Mouse (Mus musculus) hindbrain, embryonic 16.5 days (tissue): Measurements from ENCODE around the gene Inafm2. TPM values are rescaled to one million over a fixed set of nuclear protein-coding genes. Genes with fewer than 3 reads are reported as not detected.

ENCODE experiments used
- ATAC-seq: fragments of 200-750 bp; cut with Nextera tagmentation; 2 replicates; pipeline ENCODE4 v1.8.0; 2017; ENCODE audit warnings: moderate TSS enrichment, moderate library complexity
- H3K27ac ChIP-seq: fragments of 300-500 bp; sonication (generic); 2 replicates; pipeline ENCODE4 v1.5.1; 2014; ENCODE audit warnings: low read depth, mild to moderate bottlenecking, control low read depth, low read length, moderate library complexity
- H3K27me3 ChIP-seq: fragments of 300-500 bp; sonication (generic); replicated peaks from 2 replicates; pipeline ENCODE4 v1.6.1; 2014; ENCODE audit warnings: low read length; ENCODE audit not compliant: control insufficient read depth, insufficient read depth
- H3K36me3 ChIP-seq: fragments of 300-500 bp; sonication (generic); 2 replicates; pipeline ENCODE4 v1.6.1; 2014; ENCODE audit warnings: mild to moderate bottlenecking, low read length, moderate library complexity, mixed read lengths; ENCODE audit not compliant: control insufficient read depth, insufficient read depth
- H3K4me1 ChIP-seq: fragments of 300-500 bp; sonication (generic); 2 replicates; pipeline ENCODE4 v1.6.1; 2014; ENCODE audit warnings: low read depth, low read length; ENCODE audit not compliant: control insufficient read depth, insufficient read depth
- H3K4me2 ChIP-seq: fragments of 300-500 bp; sonication (generic); 2 replicates; pipeline ENCODE4 v1.6.1; 2014; ENCODE audit warnings: mild to moderate bottlenecking, low read length, control low read depth, moderate library complexity
- H3K4me3 ChIP-seq: fragments of 300-500 bp; sonication (generic); 2 replicates; pipeline ENCODE4 v1.5.1; 2014; ENCODE audit warnings: mild to moderate bottlenecking, low read length, control low read depth, moderate library complexity
- H3K9ac ChIP-seq: fragments of 300-500 bp; sonication (generic); 2 replicates; pipeline ENCODE4 v1.6.1; 2014; ENCODE audit warnings: low read depth, mild to moderate bottlenecking, control low read depth, low read length, moderate library complexity
- H3K9me3 ChIP-seq: fragments of 300-500 bp; sonication (generic); 2 replicates; pipeline ENCODE4 v1.6.1; 2014; ENCODE audit warnings: mild to moderate bottlenecking, low read length, moderate library complexity; ENCODE audit not compliant: control insufficient read depth
- WGBS: fragments of 180-500 bp; shearing (Covaris S2); extraction: QIAGEN DNeasy Blood & Tissue Kit; methylation state at CpG from one replicate; pipeline ENCODE4 v1.1.7; 2014; 5-methylcytosine and 5-hydroxymethylcytosine counted together
- polyA plus RNA-seq: library from polyadenylated mRNA; unstranded; fragments of >200 nt; fragmentation: Nextera tagmentation; extraction: Ambion mirVana; gene quantifications from 2 replicates; pipeline ENCODE4 v1.2.1, GENCODE M21; 2015

Gene Inafm2
- polyA plus RNA-seq, 1 experiment from 2014 or later, result 20.4 TPM

DNA sequence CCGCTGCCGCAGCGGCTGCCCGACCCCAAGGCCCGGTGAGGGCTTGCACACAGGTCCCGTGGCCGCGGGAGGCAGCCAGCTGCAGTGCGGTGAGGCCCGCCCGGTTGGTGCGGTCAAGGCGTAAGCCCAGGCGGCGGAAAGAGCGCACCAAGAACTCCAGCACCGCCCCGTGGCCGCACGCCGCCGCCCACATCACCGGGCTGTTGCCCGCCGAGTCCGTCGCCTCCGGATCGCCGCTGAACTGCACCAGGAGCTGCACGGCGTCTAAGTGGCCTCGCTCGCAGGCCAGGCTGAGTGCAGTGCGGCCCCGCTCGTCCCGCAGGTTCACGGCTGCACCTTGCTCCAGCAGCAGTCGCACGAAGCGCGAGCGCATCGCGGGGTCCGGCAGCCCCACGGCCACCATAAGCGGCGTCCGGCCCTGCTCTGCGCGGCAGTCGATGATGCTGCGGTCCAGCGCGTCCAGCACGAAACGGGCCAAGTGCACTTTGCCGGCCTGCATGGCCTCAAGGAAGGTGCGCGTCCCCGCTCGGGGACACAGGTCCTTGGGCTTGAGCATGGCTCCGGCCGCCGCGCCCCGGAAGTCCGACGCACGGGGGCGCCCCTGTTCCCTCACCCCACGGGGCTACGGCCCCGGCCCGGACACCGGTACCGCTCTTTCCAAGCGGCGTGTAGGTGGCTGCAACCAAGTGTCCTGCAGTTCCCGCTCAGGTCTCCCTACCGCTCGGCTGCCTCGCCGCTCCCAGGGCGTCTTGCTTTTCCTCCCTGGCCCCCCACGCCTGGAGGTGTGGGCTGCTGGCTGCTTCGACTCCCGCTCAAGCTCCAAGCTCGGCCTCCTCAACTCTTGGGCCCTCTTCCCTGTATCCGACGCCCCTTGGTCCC, 42.4 kb upstream of the Inafm2 start:
- H3K9me3 ChIP-seq, result no peaks in the 10 kb centered on the region
- H3K27me3 ChIP-seq, result peaks cover 80% of the 10 kb centered on the region
- 1% methylated on average over 79 of the region's 93 CpGs for WGBS
- no peak overlapping the region for H3K27ac ChIP-seq
- H3K9ac ChIP-seq, result peak overlapping the region; percentile 54
- H3K36me3 ChIP-seq, result no peaks in the 10 kb centered on the region
- peaks cover 31% of the 10 kb centered on the region for H3K4me1 ChIP-seq
- peak overlapping the region; percentile 71 for H3K4me2 ChIP-seq
- no peak; the same call in 1 of the 2 replicates for ATAC-seq
- H3K4me3 ChIP-seq, result peak overlapping the region; percentile 43

- Histone ChIP-seq H3K36me3 (no peaks in the 10 kb centered on the region), H3K4me1 (peaks cover 31% of the 10 kb centered on the region), H3K27me3 (peaks cover 85% of the 10 kb centered on the region), H3K9me3 (no peaks in the 10 kb centered on the region), H3K4me3 (peak within 1 kb of the TSS; percentile 43), H3K4me2 (peak within 1 kb of the TSS; percentile 71), H3K27ac (no peak within 1 kb of the TSS), H3K9ac (peak within 1 kb of the TSS; percentile 54)
- WGBS, result 1% methylated on average over 50 of the region's 50 CpGs
- no peak for ATAC-seq
Observed at GRCm38 (mm10) chr2:118703913-118704730, 41.4 kb upstream of the Inafm2 start, which contains the start of gene Ankrd63. Gene Ankrd63, minus strand, starts transcription at chr2:118703963.

DNA sequence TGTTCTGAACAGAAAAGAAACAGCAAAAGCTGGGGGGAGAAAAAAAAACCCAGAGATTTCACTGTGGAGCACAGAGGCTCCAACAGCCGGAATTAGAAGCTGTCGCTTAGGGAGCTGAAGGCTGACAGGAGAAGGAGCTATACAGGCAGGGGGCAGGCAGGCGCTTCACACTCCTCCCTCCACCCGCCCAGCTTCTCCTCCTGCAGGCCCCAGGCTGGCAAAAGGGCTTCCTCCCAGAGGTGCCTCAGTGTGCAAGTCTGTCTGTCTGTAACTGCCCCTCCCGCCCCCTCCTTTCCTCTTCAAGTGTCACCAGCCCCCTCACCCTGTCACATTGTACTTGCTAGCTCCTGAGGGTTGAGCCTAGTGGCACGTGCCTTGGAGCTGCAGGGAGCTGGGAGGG, 39.1 kb upstream of the Inafm2 start:
- no peak for ATAC-seq
- no peak overlapping the region for H3K9ac ChIP-seq
- H3K27ac ChIP-seq, result no peak overlapping the region
- no peaks in the 10 kb centered on the region for H3K9me3 ChIP-seq
- peaks cover 31% of the 10 kb centered on the region for H3K4me1 ChIP-seq
- H3K4me2 ChIP-seq, result no peak overlapping the region
- H3K4me3 ChIP-seq, result no peak overlapping the region
- no peaks in the 10 kb centered on the region for H3K36me3 ChIP-seq
- H3K27me3 ChIP-seq, result peaks cover 77% of the 10 kb centered on the region
- 18% methylated on average over 6 of the region's 6 CpGs for WGBS

GRCm38 (mm10) chr2:118708472-118708871, 37.1 kb upstream of the Inafm2 start:
- peaks cover 72% of the 10 kb centered on the region for H3K27me3 ChIP-seq
- no peak overlapping the region for H3K9ac ChIP-seq
- ATAC-seq, result no peak
- no peak overlapping the region for H3K27ac ChIP-seq
- no peaks in the 10 kb centered on the region for H3K9me3 ChIP-seq
- no peak overlapping the region for H3K4me3 ChIP-seq
- no peak overlapping the region for H3K4me2 ChIP-seq
- no peaks in the 10 kb centered on the region for H3K36me3 ChIP-seq
- peaks cover 23% of the 10 kb centered on the region for H3K4me1 ChIP-seq
- WGBS, result 69% methylated on average over 4 of the region's 4 CpGs

DNA sequence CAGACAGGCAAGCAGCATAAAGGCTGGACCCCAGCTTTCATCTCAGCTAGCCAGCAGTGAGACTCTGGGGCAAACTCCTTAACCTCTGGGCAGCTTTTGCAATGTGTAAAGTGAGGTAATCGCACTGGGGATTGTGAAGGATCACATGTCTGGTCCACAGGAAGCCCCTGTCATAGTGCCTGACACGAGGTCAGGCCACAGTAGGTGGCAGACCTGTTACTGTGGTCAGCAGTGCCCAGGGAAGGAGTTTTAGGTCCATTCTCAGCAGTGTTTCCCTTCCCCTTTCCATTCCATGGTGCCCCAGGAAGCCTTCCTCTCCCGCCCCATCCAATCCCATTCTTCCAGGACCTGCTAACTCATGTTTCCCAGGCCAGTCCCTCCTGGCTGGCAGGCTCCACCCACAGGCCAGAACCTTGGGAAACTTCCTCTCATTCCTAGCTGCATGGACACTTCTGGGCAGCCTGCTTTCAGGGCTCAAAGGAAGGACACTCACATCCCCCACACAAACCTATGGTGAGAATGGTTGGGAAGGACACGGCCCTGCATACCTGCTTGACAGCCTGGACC, 35.8 kb upstream of the Inafm2 start:
- Histone ChIP-seq H3K4me2 (no peak overlapping the region), H3K9ac (no peak overlapping the region)
- 48% methylated on average over 4 of the region's 4 CpGs for WGBS

DNA sequence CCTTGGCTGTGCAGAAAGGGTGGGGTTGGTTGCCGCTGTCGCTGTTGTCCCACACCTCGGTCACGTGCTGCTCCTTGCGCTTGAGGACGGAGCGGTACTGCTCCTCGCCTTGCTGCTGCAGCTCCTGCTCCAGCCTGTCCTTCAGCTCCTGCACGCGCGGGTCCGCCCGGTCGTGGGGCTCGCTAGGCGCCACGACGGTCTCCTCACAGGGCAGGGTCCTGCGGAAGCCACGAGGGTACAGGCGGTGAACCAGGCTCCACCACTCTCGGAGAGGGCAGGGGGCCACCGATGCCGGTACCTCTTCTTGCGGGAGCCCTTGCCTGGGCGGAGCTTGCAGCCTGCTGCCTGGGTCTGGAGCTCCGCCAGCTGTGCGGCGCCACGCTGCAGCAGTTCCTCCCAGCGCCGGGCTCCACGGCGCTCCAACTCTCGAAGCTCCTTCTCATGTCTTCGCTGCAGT, 34.5 kb upstream of the Inafm2 start:
- Histone ChIP-seq H3K9ac (peak overlapping the region; percentile 67), H3K4me3 (peak overlapping the region; percentile 49), H3K9me3 (no peaks in the 10 kb centered on the region), H3K27ac (0 out of 2 replicates have a peak overlapping the region, but pooled peaks have one; percentile 18), H3K27me3 (peaks cover 50% of the 10 kb centered on the region), H3K4me1 (peaks cover 16% of the 10 kb centered on the region), H3K4me2 (peak overlapping the region; percentile 95), H3K36me3 (no peaks in the 10 kb centered on the region)
- ATAC-seq, result peak; percentile 79
- WGBS, result 0% methylated on average over 36 of the region's 36 CpGs

More for the DNA sequence above, 35.8 kb upstream of the Inafm2 start:
- peaks cover 16% of the 10 kb centered on the region for H3K4me1 ChIP-seq
- H3K27ac ChIP-seq, result no peak overlapping the region
- H3K27me3 ChIP-seq, result peaks cover 61% of the 10 kb centered on the region
- H3K4me3 ChIP-seq, result no peak overlapping the region
- H3K9me3 ChIP-seq, result no peaks in the 10 kb centered on the region
- ATAC-seq, result no peak
- H3K36me3 ChIP-seq, result no peaks in the 10 kb centered on the region

DNA sequence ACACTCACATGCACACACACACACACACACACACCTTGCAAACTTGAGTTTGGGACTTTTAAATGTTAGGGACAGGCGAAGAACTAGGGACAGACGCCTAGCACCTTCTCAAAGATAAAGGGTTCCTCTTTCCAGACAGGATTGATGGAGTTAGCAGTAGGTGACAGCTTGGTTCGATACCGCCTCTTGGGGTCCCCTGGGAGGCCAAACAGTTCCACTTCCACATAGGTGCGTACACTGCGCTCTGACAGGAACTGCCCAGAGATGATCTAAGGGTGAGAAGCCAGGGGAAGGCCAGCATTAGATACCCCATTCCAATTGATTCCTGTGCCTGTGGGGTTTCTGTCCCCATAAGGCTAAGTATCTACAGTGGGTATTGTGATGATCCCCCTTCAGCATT, 31.9 kb upstream of the Inafm2 start:
- Histone ChIP-seq H3K4me1 (peaks cover 16% of the 10 kb centered on the region), H3K9me3 (no peaks in the 10 kb centered on the region), H3K4me3 (no peak overlapping the region), H3K27me3 (peaks cover 27% of the 10 kb centered on the region), H3K36me3 (no peaks in the 10 kb centered on the region), H3K9ac (no peak overlapping the region), H3K4me2 (no peak overlapping the region), H3K27ac (no peak overlapping the region)
- WGBS, result 90% methylated on average over 6 of the region's 6 CpGs
- ATAC-seq, result no peak

DNA sequence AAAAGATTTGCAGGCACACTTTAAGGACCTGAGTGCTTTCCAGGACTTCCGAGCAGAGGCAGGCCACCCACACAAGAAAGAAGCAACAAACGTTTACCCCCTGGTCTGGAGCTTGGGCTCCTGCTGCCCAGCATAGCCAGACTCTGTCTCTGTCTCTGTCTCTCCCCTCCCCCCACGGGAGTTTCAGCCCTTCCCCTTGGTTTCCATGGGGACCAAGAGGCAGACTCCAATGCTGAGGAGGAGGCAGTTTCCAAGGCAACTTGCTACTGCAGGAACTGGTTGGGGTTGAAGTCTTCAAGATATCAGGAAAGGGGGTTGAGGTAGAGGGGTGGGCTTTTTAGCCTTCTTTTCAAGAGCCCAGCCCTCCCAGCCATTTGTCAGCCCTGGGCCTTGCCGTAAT, 31.3 kb upstream of the Inafm2 start:
- Histone ChIP-seq H3K27me3 (peaks cover 25% of the 10 kb centered on the region), H3K4me2 (no peak overlapping the region), H3K9me3 (no peaks in the 10 kb centered on the region), H3K27ac (no peak overlapping the region), H3K4me1 (peaks cover 16% of the 10 kb centered on the region), H3K9ac (no peak overlapping the region), H3K4me3 (no peak overlapping the region), H3K36me3 (no peaks in the 10 kb centered on the region)
- 17% methylated on average over 4 of the region's 4 CpGs for WGBS
- peak; percentile 71 for ATAC-seq
